Mouse (Mus musculus) embryonic stem cell, embryonic (primary cell): ENCODE measurements around the gene Mast3.

Source experiments
- CTCF ChIA-PET, 4 experiments: fragments of 300-600 bp in 2 of 4; fragments of 350-600 bp in 2 of 4; sonication (Branson Sonifier 250); formaldehyde crosslinking; loops; one replicate each; lab custom pipeline; 2022; ENCODE audit warnings: inconsistent platforms in 2 of 4; lab: Charles Lee
- POLR2A ChIA-PET, 4 experiments: fragments of 300-600 bp in 2 of 4; fragments of 350-600 bp in 2 of 4; sonication (Branson Sonifier 250); formaldehyde crosslinking; loops; one replicate each; lab custom pipeline; 2022; ENCODE audit warnings: antibody characterized with exemption in 4 of 4, inconsistent platforms in 1 of 4; lab: Charles Lee

Mast3 gene

GRCm38 (mm10) chr8:70730956-70731355, 73.9 kb downstream of the Mast3 start:
- POLR2A ChIA-PET, result interaction anchor here in 3 of 4 experiments (0.6 to 5.2 kb wide), 14 partner anchors 11 to 166 kb away, joined by 3 to 56 read pairs (median 6); partner anchors contain the start of genes Arrdc2 (in 2 of the 3), Gm3336 (in 1 of the 3), Jund (in 1 of the 3) and Lsm4 (in 1 of the 3)
- CTCF ChIA-PET, result interaction anchor here in 3 of 4 experiments (1.2 to 2.5 kb wide), 6 partner anchors 9 to 58 kb away, joined by 4 to 16 read pairs (median 5); partner anchors contain the start of genes Gm3336 (in 1 of the 3), Lsm4 (in 1 of the 3) and Rab3a (in 1 of the 3)

GRCm38 (mm10) chr8:70729808-70730475, 74.9 kb downstream of the Mast3 start:
- CTCF ChIA-PET, result interaction anchor here in 3 of 4 experiments (0.5 to 3.3 kb wide), 18 partner anchors 8 to 480 kb away, joined by 3 to 16 read pairs (median 4); partner anchors contain the start of genes Gm3336 (in 1 of the 3), Lsm4 (in 1 of the 3) and Rab3a (in 1 of the 3)
- POLR2A ChIA-PET, result interaction anchor here in 3 of 4 experiments (0.6 to 5.2 kb wide), 45 partner anchors 9 to 500 kb away, joined by 3 to 56 read pairs (median 5); partner anchors contain the start of genes Arrdc2 (in 3 of the 3), Jund (in 3 of the 3), Gm3336 (in 2 of the 3) and Mpv17l2 (in 2 of the 3)
